Mouse (Mus musculus) liver, adult 2 months (tissue): Measurements from ENCODE around the gene Syn3. TPM values are rescaled to one million over a fixed set of nuclear protein-coding genes. Genes with fewer than 3 reads are reported as not detected.

Source experiments
- DNase-seq: peaks from one replicate; pipeline ENCODE4 v3.0.0-alpha.2; 2011; ENCODE audit warnings: low read depth, low spot score; ENCODE audit errors: extremely low read depth
- H3K27ac ChIP-seq: fragments of 200-500 bp; replicated peaks from 2 replicates; pipeline ENCODE4 v1.5.1; 2012; ENCODE audit warnings: low read depth, mild to moderate bottlenecking, control low read depth, inconsistent platforms, low read length; ENCODE audit not compliant: insufficient read depth
- H3K27me3 ChIP-seq: fragments of 200-500 bp; 2 replicates; pipeline ENCODE4 v1.6.1; 2012; ENCODE audit warnings: mild to moderate bottlenecking, moderate library complexity, low read length, inconsistent platforms; ENCODE audit not compliant: control insufficient read depth, insufficient read depth
- H3K36me3 ChIP-seq: fragments of 200-500 bp; 2 replicates; pipeline ENCODE4 v1.6.1; 2012; ENCODE audit warnings: low read length, inconsistent platforms; ENCODE audit not compliant: control insufficient read depth, insufficient read depth
- H3K4me1 ChIP-seq: fragments of 200-500 bp; 2 replicates; pipeline ENCODE4 v1.6.1; 2011; ENCODE audit warnings: low read length; ENCODE audit not compliant: control insufficient read depth, insufficient read depth
- H3K4me3 ChIP-seq: fragments of 200-500 bp; 2 replicates; pipeline ENCODE4 v1.5.1; 2011; ENCODE audit warnings: low read depth, mild to moderate bottlenecking, control low read depth, low read length, moderate library complexity; ENCODE audit not compliant: insufficient read depth
- H3K79me2 ChIP-seq: fragments of 200-500 bp; 2 replicates; pipeline ENCODE4 v1.6.1; 2012; ENCODE audit warnings: inconsistent platforms, mild to moderate bottlenecking, low read length, moderate library complexity; ENCODE audit not compliant: control insufficient read depth, insufficient read depth
- H3K9ac ChIP-seq: fragments of 200-500 bp; 2 replicates; pipeline ENCODE4 v1.6.1; 2012; ENCODE audit warnings: low read depth, mild to moderate bottlenecking, control low read depth, inconsistent platforms, low read length
- CTCF ChIP-seq: fragments of 200-500 bp; IDR thresholded peaks from 2 replicates; pipeline ENCODE4 v1.5.1; 2011; ENCODE audit warnings: low read depth, low read length, control low read depth
- POLR2A ChIP-seq: fragments of 200-500 bp; IDR thresholded peaks from 2 replicates; pipeline ENCODE4 v1.6.1; 2011; ENCODE audit warnings: low read length, control low read depth; ENCODE audit not compliant: insufficient read depth; ENCODE audit errors: extremely low read depth
- WGBS: fragments of 180-500 bp; shearing (Covaris S2); methylation state at CpG from one replicate; pipeline ENCODE4 v1.1.7; 2018; 5-methylcytosine and 5-hydroxymethylcytosine counted together
- polyA plus RNA-seq: library from polyadenylated mRNA; depleted of rRNA; stranded (reverse); fragments of >200 nt; gene quantifications from 2 replicates; pipeline ENCODE4 v1.2.3, GENCODE M21; 2012
- total RNA-seq: library from RNA; depleted of rRNA; stranded (reverse); fragments of >200 nt; gene quantifications from 2 replicates; pipeline ENCODE4 v1.2.3, GENCODE M21; 2014

The Syn3 gene
- total and polyA plus RNA-seq, 2 experiments, result 0.81 to 0.83 TPM

DNA sequence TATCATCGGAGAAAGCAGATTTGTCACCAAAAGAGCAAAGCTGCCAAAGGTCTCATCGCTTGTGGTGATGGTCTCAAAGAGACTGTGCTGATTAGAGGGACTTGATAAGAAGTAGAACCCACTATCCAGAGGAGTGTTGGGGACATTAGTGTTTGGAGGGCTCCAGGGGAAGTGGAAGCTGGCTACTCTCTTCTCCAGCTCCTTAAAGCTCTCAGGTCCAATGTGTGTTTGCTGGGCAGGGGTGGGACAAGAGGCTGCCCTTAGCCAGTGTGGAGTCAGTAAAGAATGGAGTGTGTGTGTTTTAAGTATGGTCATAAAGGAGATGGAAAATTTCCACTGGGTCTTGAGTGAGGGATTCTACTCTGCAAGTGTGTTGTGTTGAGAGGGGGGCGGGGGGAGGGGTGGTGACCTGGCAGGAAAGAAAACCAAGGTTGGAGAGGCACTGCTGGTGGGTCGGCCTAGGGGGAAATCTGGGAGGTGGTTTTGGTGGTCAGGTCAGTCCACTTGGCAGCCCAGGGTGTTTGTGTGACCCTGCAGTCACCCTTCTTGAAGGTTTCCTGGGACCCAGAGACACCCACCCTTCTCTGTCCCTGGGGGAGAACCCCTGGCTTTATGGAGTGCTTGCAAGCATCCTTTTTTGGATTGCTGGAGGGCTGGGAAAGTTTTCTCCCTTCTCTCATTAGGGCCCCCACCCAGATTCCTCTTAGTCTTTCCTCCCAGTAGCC, 196.9 kb downstream of the Syn3 start:
- Histone ChIP-seq H3K4me3 (peak overlapping the region; percentile 65), H3K27ac (peak overlapping the region; percentile 53), H3K36me3 (no peaks in the 10 kb centered on the region), H3K27me3 (no peaks in the 10 kb centered on the region; the same call in 1 of the 2 replicates), H3K79me2 (0 out of 2 replicates have a peak, but pooled peaks cover 3% of the 10 kb centered on the region), H3K9ac (peak overlapping the region; percentile 26), H3K4me1 (no peaks in the 10 kb centered on the region; the same call in 1 of the 2 replicates)
- 53% methylated on average over 4 of the region's 4 CpGs for WGBS
- DNase-seq, result no peak
- TF ChIP-seq POLR2A, result no peak
- TF ChIP-seq CTCF, result no peak

- H3K36me3 ChIP-seq, result no peaks in the 10 kb centered on the region
- no peaks in the 10 kb centered on the region; the same call in 1 of the 2 replicates for H3K27me3 ChIP-seq
- H3K9ac ChIP-seq, result peak overlapping the region; percentile 82; the same call in 1 of the 2 replicates
- peak overlapping the region; percentile 65 for H3K4me3 ChIP-seq
- H3K4me1 ChIP-seq, result no peaks in the 10 kb centered on the region
- peak overlapping the region; percentile 22; the same call in 1 of the 2 replicates for H3K27ac ChIP-seq
- no peak for TF ChIP-seq POLR2A
- no peak for TF ChIP-seq CTCF
- H3K79me2 ChIP-seq, result 0 out of 2 replicates have a peak, but pooled peaks cover 3% of the 10 kb centered on the region
- no peak for DNase-seq
- 10% methylated on average over 10 of the region's 10 CpGs for WGBS
Observed at GRCm38 (mm10) chr10:86301117-86301490, 197.6 kb downstream of the Syn3 start.

DNA sequence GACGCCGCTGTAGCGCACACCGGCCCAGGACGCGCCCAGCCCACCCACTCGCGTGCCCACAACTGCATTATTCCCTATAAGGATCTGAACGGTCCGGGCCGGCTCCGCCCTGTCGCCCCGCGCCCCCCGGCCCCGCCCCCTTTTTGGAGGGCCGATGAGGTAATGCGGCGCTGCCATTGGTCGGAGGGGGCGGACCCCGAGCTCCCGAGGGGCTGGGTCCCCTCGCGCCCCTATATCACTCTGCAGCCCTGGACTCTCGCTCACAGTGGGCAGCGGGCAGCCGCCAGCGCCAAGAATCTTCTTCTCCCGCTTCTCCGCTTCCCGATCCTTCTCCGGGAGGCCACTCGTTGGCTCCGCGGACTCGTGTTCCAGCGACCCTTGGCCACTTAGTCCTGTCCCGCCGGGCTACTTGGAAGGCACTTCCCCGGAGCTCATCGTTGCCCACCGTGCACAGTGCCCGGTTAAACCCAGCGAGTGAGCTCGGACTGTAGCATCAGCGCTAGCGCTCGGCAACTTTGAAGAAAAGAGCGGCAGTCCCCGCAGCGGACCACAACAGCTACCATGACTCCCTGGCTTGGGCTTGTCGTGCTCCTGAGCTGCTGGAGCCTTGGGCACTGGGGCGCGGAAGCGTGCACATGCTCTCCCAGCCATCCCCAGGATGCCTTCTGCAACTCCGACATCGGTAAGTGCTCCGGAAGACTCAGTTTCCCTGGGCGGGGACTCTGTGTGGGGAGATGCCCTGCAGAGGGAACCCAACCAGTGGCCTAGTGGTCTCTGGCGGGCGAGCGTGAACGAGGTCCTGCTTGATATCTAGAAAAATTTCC, 198.2 kb downstream of the Syn3 start, which contains the start of gene Timp3:
Timp3 (plus strand) TSS at position 80 of the 824 bp plus-strand sequence.
- peaks cover 1% of the 10 kb centered on the region; the same call in 1 of the 2 replicates for H3K4me1 ChIP-seq
- 0 out of 2 replicates have a peak, but pooled peaks cover 3% of the 10 kb centered on the region for H3K79me2 ChIP-seq
- peak within 1 kb of the TSS; percentile 82 for H3K9ac ChIP-seq
- DNase-seq, result no peak
- WGBS, result 5% methylated on average over 65 of the region's 65 CpGs
- H3K36me3 ChIP-seq, result no peaks in the 10 kb centered on the region
- TF ChIP-seq CTCF (no peak), POLR2A (peak; percentile 70)
- no peaks in the 10 kb centered on the region; the same call in 1 of the 2 replicates for H3K27me3 ChIP-seq
- H3K4me3 ChIP-seq, result peak within 1 kb of the TSS; percentile 65
- H3K27ac ChIP-seq, result peak within 1 kb of the TSS; percentile 22

DNA sequence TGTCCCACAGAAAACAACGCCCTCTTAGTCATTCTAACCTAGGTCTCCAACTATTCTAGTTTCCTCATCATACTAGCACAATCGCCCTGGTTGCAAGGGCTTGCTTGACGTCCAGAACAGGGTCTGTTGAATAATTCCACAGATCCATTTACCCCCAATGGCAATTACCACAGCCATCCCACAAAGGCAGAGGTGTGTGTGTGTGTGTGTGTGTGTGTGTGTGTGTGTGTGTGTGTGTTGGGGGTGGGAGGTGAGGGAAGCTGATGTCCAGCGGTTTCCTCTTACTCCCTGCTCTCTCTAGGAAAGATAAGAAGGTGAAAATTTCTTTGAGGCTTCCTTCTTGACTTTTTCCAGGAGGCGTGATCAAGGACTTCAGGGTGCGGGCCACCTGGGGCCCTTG, 198.9 kb downstream of the Syn3 start:
- Histone ChIP-seq H3K27me3 (no peaks in the 10 kb centered on the region; the same call in 1 of the 2 replicates), H3K36me3 (no peaks in the 10 kb centered on the region), H3K4me1 (peaks cover 1% of the 10 kb centered on the region; the same call in 1 of the 2 replicates), H3K79me2 (0 out of 2 replicates have a peak, but pooled peaks cover 3% of the 10 kb centered on the region), H3K4me3 (no peak overlapping the region), H3K9ac (peak overlapping the region; percentile 53; the same call in 1 of the 2 replicates), H3K27ac (no peak overlapping the region)
- WGBS, result 64% methylated on average over 6 of the region's 6 CpGs
- TF ChIP-seq CTCF (no peak), POLR2A (no peak)
- no peak for DNase-seq

GRCm38 (mm10) chr10:86298326-86298725, 200.4 kb downstream of the Syn3 start:
- 81% methylated on average over 6 of the region's 6 CpGs for WGBS
- H3K79me2 ChIP-seq, result no peaks in the 10 kb centered on the region
- TF ChIP-seq CTCF (no peak), POLR2A (no peak)
- H3K4me3 ChIP-seq, result no peak overlapping the region
- H3K27ac ChIP-seq, result no peak overlapping the region
- no peak for DNase-seq
- H3K36me3 ChIP-seq, result no peaks in the 10 kb centered on the region
- no peak overlapping the region for H3K9ac ChIP-seq
- no peaks in the 10 kb centered on the region; the same call in 1 of the 2 replicates for H3K27me3 ChIP-seq
- H3K4me1 ChIP-seq, result peaks cover 1% of the 10 kb centered on the region; the same call in 1 of the 2 replicates
